Mouse (Mus musculus) kidney, embryonic 16.5 days (tissue): ENCODE measurements around the gene Stx6. TPM values are rescaled to one million over a fixed set of nuclear protein-coding genes. Genes with fewer than 3 reads are reported as not detected.

Source experiments
- ATAC-seq: fragments of 200-750 bp; cut with Nextera tagmentation; 2 replicates; pipeline ENCODE4 v1.8.0; 2017; ENCODE audit warnings: moderate TSS enrichment; ENCODE audit not compliant: low FRiP score, low TSS enrichment
- H3K27ac ChIP-seq: fragments of 300-500 bp; sonication (generic); 2 replicates; pipeline ENCODE4 v1.5.1; 2014; ENCODE audit warnings: low read length
- H3K27me3 ChIP-seq: fragments of 300-500 bp; sonication (generic); 2 replicates; pipeline ENCODE4 v1.6.1; 2014; ENCODE audit warnings: low read length, control low read depth, mixed read lengths; ENCODE audit not compliant: insufficient read depth
- H3K36me3 ChIP-seq: fragments of 300-500 bp; sonication (generic); 2 replicates; pipeline ENCODE4 v1.6.1; 2014; ENCODE audit warnings: low read length, control low read depth, mixed read lengths; ENCODE audit not compliant: insufficient read depth
- H3K4me1 ChIP-seq: fragments of 300-500 bp; sonication (generic); 2 replicates; pipeline ENCODE4 v1.6.1; 2014; ENCODE audit warnings: low read length, control low read depth, mixed read lengths; ENCODE audit not compliant: insufficient read depth
- H3K4me2 ChIP-seq: fragments of 300-500 bp; sonication (generic); replicated peaks from 2 replicates; pipeline ENCODE4 v1.6.1; 2014; ENCODE audit warnings: low read depth, low read length
- H3K4me3 ChIP-seq: fragments of 300-500 bp; sonication (generic); 2 replicates; pipeline ENCODE4 v1.5.1; 2014; ENCODE audit warnings: mild to moderate bottlenecking, low read length
- H3K9ac ChIP-seq: fragments of 300-500 bp; sonication (generic); replicated peaks from 2 replicates; pipeline ENCODE4 v1.6.1; 2014; ENCODE audit warnings: low read length
- H3K9me3 ChIP-seq: fragments of 300-500 bp; sonication (generic); 2 replicates; pipeline ENCODE4 v1.6.1; 2016; ENCODE audit warnings: low read length, control low read depth
- WGBS: fragments of 180-500 bp; shearing (Covaris S2); extraction: QIAGEN DNeasy Blood & Tissue Kit; methylation state at CpG from one replicate; pipeline ENCODE4 v1.1.7; 2014; 5-methylcytosine and 5-hydroxymethylcytosine counted together
- polyA plus RNA-seq: library from polyadenylated mRNA; unstranded; fragments of >200 nt; fragmentation: Nextera tagmentation; extraction: Ambion mirVana; gene quantifications from 2 replicates; pipeline ENCODE4 v1.2.1, GENCODE M21; 2015

Stx6 gene
- polyA plus RNA-seq, 1 experiment from 2014 or later = 70.9 TPM

GRCm38 (mm10) chr1:155248041-155248440 lies 89.5 kb downstream of the Stx6 start:
- H3K4me2 ChIP-seq = no peak overlapping the region
- WGBS = 50% methylated on average over 5 of the region's 5 CpGs
- peak overlapping the region; percentile 74 for H3K27ac ChIP-seq
- no peaks in the 10 kb centered on the region for H3K36me3 ChIP-seq
- H3K4me1 ChIP-seq = peaks cover 30% of the 10 kb centered on the region
- H3K9ac ChIP-seq = no peak overlapping the region
- no peak overlapping the region for H3K4me3 ChIP-seq
- no peak for ATAC-seq
- no peaks in the 10 kb centered on the region for H3K9me3 ChIP-seq
- H3K27me3 ChIP-seq = no peaks in the 10 kb centered on the region

- H3K36me3 ChIP-seq = no peaks in the 10 kb centered on the region
- no peaks in the 10 kb centered on the region for H3K9me3 ChIP-seq
- peaks cover 23% of the 10 kb centered on the region for H3K4me1 ChIP-seq
- H3K9ac ChIP-seq = no peak overlapping the region
- H3K27me3 ChIP-seq = no peaks in the 10 kb centered on the region
- no peak for ATAC-seq
- no peak overlapping the region; the same call in 1 of the 2 replicates for H3K27ac ChIP-seq
- WGBS = 36% methylated on average over 5 of the region's 5 CpGs
- H3K4me2 ChIP-seq = no peak overlapping the region
- no peak overlapping the region for H3K4me3 ChIP-seq
These were observed 91.4 kb downstream of the Stx6 start for GRCm38 (mm10) chr1:155249896-155250295.

- Histone ChIP-seq H3K36me3 (no peaks in the 10 kb centered on the region), H3K4me3 (no peak overlapping the region), H3K4me2 (no peak overlapping the region), H3K27me3 (no peaks in the 10 kb centered on the region), H3K4me1 (peaks cover 16% of the 10 kb centered on the region), H3K9me3 (no peaks in the 10 kb centered on the region), H3K9ac (no peak overlapping the region), H3K27ac (no peak overlapping the region)
- ATAC-seq = peak; percentile 17; the same call in 1 of the 2 replicates
- WGBS = 42% methylated on average over 4 of the region's 4 CpGs
These were observed 92.1 kb downstream of the Stx6 start for GRCm38 (mm10) chr1:155250531-155251135.

GRCm38 (mm10) chr1:155251596-155251995 lies 93.1 kb downstream of the Stx6 start:
- 81% methylated on average over 5 of the region's 5 CpGs for WGBS
- Histone ChIP-seq H3K4me1 (peaks cover 16% of the 10 kb centered on the region), H3K4me3 (no peak overlapping the region), H3K9ac (no peak overlapping the region), H3K36me3 (no peaks in the 10 kb centered on the region), H3K4me2 (no peak overlapping the region), H3K27me3 (no peaks in the 10 kb centered on the region), H3K27ac (no peak overlapping the region), H3K9me3 (no peaks in the 10 kb centered on the region)
- ATAC-seq = no peak

GRCm38 (mm10) chr1:155252631-155253121 lies 94.2 kb downstream of the Stx6 start:
- H3K9ac ChIP-seq = no peak overlapping the region
- no peak overlapping the region for H3K27ac ChIP-seq
- H3K4me1 ChIP-seq = peaks cover 9% of the 10 kb centered on the region
- no peaks in the 10 kb centered on the region for H3K9me3 ChIP-seq
- no peak overlapping the region for H3K4me2 ChIP-seq
- ATAC-seq = peak; percentile 47; the same call in 1 of the 2 replicates
- H3K4me3 ChIP-seq = no peak overlapping the region
- H3K27me3 ChIP-seq = no peaks in the 10 kb centered on the region
- WGBS = 23% methylated on average over 6 of the region's 6 CpGs
- H3K36me3 ChIP-seq = no peaks in the 10 kb centered on the region

GRCm38 (mm10) chr1:155253126-155253525 lies 94.6 kb downstream of the Stx6 start:
- WGBS = 60% methylated on average over 12 of the region's 12 CpGs

GRCm38 (mm10) chr1:155254309-155254708 lies 95.8 kb downstream of the Stx6 start:
- no peak overlapping the region for H3K9ac ChIP-seq
- H3K4me3 ChIP-seq = no peak overlapping the region
- no peaks in the 10 kb centered on the region for H3K36me3 ChIP-seq
- H3K4me1 ChIP-seq = peaks cover 9% of the 10 kb centered on the region
- no peak overlapping the region for H3K4me2 ChIP-seq
- WGBS = 88% methylated on average over 8 of the region's 8 CpGs
- ATAC-seq = no peak
- no peaks in the 10 kb centered on the region for H3K27me3 ChIP-seq
- H3K27ac ChIP-seq = no peak overlapping the region
- no peaks in the 10 kb centered on the region for H3K9me3 ChIP-seq

More at GRCm38 (mm10) chr1:155253126-155253525, 94.6 kb downstream of the Stx6 start:
- peaks cover 9% of the 10 kb centered on the region for H3K4me1 ChIP-seq
- no peaks in the 10 kb centered on the region for H3K9me3 ChIP-seq
- no peak overlapping the region for H3K4me2 ChIP-seq
- H3K4me3 ChIP-seq = no peak overlapping the region
- H3K9ac ChIP-seq = no peak overlapping the region
- H3K27me3 ChIP-seq = no peaks in the 10 kb centered on the region
- H3K27ac ChIP-seq = no peak overlapping the region
- no peaks in the 10 kb centered on the region for H3K36me3 ChIP-seq
- ATAC-seq = no peak

Other genes with a start within 250 kb of the Stx6 start
- gene Ier5, start 59.1 kb upstream of the Stx6 start, polyA plus RNA-seq = 4.4 and 5.3 TPM in 2 replicates
- gene Mr1, start 11.9 kb upstream of the Stx6 start, polyA plus RNA-seq = 7.1 and 8.6 TPM in 2 replicates
- gene BC034090, start 85.7 kb downstream of the Stx6 start, polyA plus RNA-seq = 8.2 and 9.1 TPM in 2 replicates